Mouse (Mus musculus) hindbrain, embryonic 13.5 days (tissue): ENCODE results near the gene Myo1b. TPM values are rescaled to one million over a fixed set of nuclear protein-coding genes. Genes with fewer than 3 reads are reported as not detected.

Experiments used
- ATAC-seq: fragments of 200-750 bp; cut with Nextera tagmentation; 2 replicates; pipeline ENCODE4 v1.8.0; 2017; ENCODE audit warnings: moderate TSS enrichment; ENCODE audit not compliant: low FRiP score
- H3K27ac ChIP-seq: fragments of 300-500 bp; sonication (generic); 2 replicates; pipeline ENCODE4 v1.5.1; 2015; ENCODE audit warnings: inconsistent platforms, mild to moderate bottlenecking, moderate library complexity
- H3K27me3 ChIP-seq: fragments of 300-500 bp; sonication (generic); 2 replicates; pipeline ENCODE4 v1.6.1; 2015; ENCODE audit warnings: mild to moderate bottlenecking, inconsistent platforms
- H3K36me3 ChIP-seq: fragments of 300-500 bp; sonication (generic); 2 replicates; pipeline ENCODE4 v1.6.1; 2015; ENCODE audit warnings: mild to moderate bottlenecking, inconsistent platforms
- H3K4me1 ChIP-seq: fragments of 300-500 bp; sonication (generic); replicated peaks from 2 replicates; pipeline ENCODE4 v1.6.1; 2015; ENCODE audit warnings: inconsistent platforms
- H3K4me2 ChIP-seq: fragments of 300-500 bp; sonication (generic); 2 replicates; pipeline ENCODE4 v1.6.1; 2015; ENCODE audit warnings: inconsistent platforms, mild to moderate bottlenecking, moderate library complexity
- H3K4me3 ChIP-seq: fragments of 300-500 bp; sonication (generic); 2 replicates; pipeline ENCODE4 v1.5.1; 2015; ENCODE audit warnings: mild to moderate bottlenecking, inconsistent platforms
- H3K9ac ChIP-seq: fragments of 300-500 bp; sonication (generic); 2 replicates; pipeline ENCODE4 v1.6.1; 2015; ENCODE audit warnings: mild to moderate bottlenecking, inconsistent platforms
- H3K9me3 ChIP-seq: fragments of 300-500 bp; sonication (generic); 2 replicates; pipeline ENCODE4 v1.6.1; 2016; ENCODE audit warnings: inconsistent platforms
- WGBS: fragments of 180-500 bp; shearing (Covaris S2); methylation state at CpG from one replicate; pipeline ENCODE4 v1.1.7; 2015; 5-methylcytosine and 5-hydroxymethylcytosine counted together
- polyA plus RNA-seq: library from polyadenylated mRNA; unstranded; fragments of >200 nt; fragmentation: Nextera tagmentation; extraction: Ambion mirVana; gene quantifications from 2 replicates; pipeline ENCODE4 v1.2.1, GENCODE M21; 2015

The Myo1b gene
- polyA plus RNA-seq, 1 experiment from 2014 or later = 78.7 TPM

DNA sequence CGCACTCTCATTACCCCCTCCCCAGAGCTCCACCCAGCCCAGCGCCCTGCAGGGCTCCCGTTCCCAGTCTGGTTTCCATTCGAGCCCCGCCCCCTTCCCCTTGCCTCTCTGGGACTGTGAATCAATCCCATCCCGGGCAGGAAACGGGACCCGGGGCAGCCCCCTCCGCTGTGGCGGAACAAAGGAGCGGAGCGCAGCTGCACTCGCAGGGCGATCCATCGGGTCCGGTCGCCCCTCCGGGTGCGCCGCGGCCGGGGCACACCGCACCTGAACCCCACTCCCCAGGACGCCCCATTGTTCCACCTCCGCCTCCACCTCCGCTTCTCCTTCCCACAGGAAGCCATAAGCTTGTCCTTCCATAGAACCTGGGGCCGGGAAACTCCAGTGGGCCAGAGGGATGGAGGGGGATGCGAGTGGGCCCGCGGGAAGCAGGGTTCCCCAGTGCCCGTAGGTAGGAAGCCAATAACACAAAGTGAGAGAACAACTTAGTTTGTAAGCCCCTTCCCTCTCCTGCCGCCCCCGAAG lies 758 bp downstream of the Myo1b start:
- Histone ChIP-seq H3K9ac (peak overlapping the region; percentile 95), H3K27ac (peak overlapping the region; percentile 93), H3K36me3 (no peaks in the 10 kb centered on the region), H3K4me2 (peak overlapping the region; percentile 61), H3K4me3 (peak overlapping the region; percentile 86), H3K4me1 (peaks cover 42% of the 10 kb centered on the region), H3K9me3 (no peaks in the 10 kb centered on the region), H3K27me3 (no peaks in the 10 kb centered on the region)
- under 1% methylated on average over 33 of the region's 33 CpGs for WGBS
- peak; percentile 84 for ATAC-seq

DNA sequence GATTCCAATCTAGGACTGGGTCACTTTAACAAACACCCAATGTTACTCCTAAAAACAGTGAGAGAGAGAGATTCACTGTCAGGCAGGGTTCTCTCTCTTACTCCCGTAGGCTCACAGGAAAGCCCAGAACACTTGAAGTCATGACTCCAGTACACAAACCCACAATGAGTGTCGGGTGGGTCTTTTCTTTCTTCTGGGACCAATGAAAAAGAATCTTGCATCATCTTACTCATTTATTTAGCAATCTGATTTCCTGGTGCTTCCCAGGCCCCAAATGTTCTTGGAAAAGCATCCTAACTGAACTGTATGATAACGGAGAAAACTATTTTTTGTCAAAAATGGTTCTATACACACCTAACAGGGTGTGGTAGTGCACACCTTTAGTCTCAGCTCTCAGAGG lies 1.8 kb downstream of the Myo1b start:
- peaks cover 53% of the 10 kb centered on the region for H3K4me1 ChIP-seq
- no peak for ATAC-seq
- no peak overlapping the region for H3K9ac ChIP-seq
- no peaks in the 10 kb centered on the region for H3K27me3 ChIP-seq
- no peak overlapping the region for H3K27ac ChIP-seq
- peak overlapping the region; percentile 86; the same call in 1 of the 2 replicates for H3K4me3 ChIP-seq
- H3K4me2 ChIP-seq = peak overlapping the region; percentile 61
- no peaks in the 10 kb centered on the region for H3K36me3 ChIP-seq
- H3K9me3 ChIP-seq = no peaks in the 10 kb centered on the region
- 78% methylated on average over 3 of the region's 3 CpGs for WGBS

DNA sequence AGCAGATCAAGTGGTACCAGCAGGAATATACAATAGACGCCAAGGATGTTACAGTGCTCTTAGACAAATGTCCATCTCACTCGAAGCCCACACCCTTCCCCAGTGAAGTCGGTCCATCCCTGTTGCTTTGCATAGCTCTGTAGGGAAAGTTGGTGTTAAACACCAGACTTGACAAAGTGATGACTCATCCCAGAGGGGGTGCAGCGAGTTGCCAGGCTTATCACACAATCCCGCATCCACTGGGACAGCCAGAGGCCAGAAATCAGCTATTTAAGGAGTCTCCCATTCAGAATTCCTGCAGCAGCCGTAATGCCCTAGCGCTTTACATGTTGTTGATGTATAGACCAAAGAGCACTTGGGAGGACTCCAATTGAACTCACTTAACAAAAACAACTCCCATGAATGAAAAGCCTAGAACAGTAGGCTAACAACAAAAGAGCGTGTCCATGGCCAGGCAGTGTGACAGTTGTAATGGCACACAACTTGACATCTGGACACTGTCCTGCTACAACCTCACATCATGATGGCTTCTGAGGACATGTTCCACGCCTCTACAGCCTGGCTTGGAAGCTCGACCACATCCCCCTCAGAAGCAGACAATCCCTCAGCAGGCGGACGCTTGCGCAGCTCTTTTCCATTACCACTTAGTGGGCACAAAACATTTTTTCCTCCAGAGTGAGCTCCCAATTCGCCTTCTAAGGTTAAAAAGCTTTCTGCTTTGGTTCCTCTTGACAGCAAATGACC lies 2.6 kb downstream of the Myo1b start:
- ATAC-seq = no peak
- WGBS = 56% methylated on average over 14 of the region's 14 CpGs
- no peak overlapping the region; the same call in 1 of the 2 replicates for H3K27ac ChIP-seq
- H3K36me3 ChIP-seq = no peaks in the 10 kb centered on the region
- H3K4me2 ChIP-seq = peak overlapping the region; percentile 61
- no peaks in the 10 kb centered on the region for H3K27me3 ChIP-seq
- 0 out of 2 replicates have a peak overlapping the region, but pooled peaks have one; percentile 19 for H3K9ac ChIP-seq
- H3K9me3 ChIP-seq = no peaks in the 10 kb centered on the region
- H3K4me3 ChIP-seq = peak overlapping the region; percentile 5; the same call in 1 of the 2 replicates
- peaks cover 59% of the 10 kb centered on the region for H3K4me1 ChIP-seq

DNA sequence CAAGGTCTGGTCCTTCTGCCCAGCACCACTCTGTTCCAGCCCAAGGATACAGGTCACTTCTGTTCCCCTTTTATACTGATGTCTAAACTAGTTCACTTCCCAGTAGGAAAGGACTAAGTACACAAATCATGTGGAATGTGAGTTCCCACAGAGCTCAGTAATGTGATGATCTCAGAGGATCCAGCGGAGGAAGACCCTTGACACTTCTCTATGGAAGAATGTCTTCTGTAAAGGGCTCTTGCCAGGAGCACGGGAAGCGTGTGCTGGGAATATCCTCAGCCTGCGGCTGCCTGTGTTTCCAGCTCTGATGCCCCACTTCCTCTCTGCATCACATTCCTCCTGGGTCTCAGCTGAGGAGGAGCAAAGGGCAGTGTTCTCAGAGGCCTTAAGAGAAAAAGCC lies 4.5 kb downstream of the Myo1b start:
- Histone ChIP-seq H3K9ac (no peak overlapping the region), H3K4me1 (peaks cover 72% of the 10 kb centered on the region), H3K27ac (no peak overlapping the region), H3K27me3 (no peaks in the 10 kb centered on the region), H3K36me3 (no peaks in the 10 kb centered on the region), H3K4me2 (no peak overlapping the region), H3K4me3 (no peak overlapping the region), H3K9me3 (no peaks in the 10 kb centered on the region)
- ATAC-seq = no peak
- 64% methylated on average over 4 of the region's 4 CpGs for WGBS

DNA sequence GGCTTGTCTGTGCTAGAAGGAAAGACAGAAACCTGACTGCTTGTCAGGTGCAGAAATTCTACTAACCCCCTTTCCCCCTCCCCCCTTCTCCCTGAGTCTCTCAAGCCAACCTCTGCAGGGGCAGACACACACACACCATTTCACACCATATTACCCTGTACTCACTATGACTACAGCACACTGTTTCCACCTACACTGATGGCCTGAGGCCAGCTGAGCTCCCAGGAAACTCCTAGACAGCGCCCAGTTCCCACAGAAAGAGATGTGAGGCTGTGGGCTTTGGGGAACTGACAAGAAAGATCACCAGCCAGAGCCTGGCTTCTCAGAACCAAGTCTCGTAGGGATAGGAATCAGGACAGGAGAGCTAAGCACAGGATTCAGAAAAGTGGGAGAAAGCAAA lies 6.7 kb downstream of the Myo1b start:
- Histone ChIP-seq H3K27me3 (no peaks in the 10 kb centered on the region), H3K4me1 (peaks cover 60% of the 10 kb centered on the region), H3K36me3 (no peaks in the 10 kb centered on the region), H3K4me3 (no peak overlapping the region), H3K27ac (peak overlapping the region; percentile 49), H3K9ac (0 out of 2 replicates have a peak overlapping the region, but pooled peaks have one; percentile 20), H3K9me3 (no peaks in the 10 kb centered on the region), H3K4me2 (no peak overlapping the region)
- ATAC-seq = peak; percentile 55; the same call in 1 of the 2 replicates
- WGBS = 54% methylated on average over 2 of the region's 2 CpGs

DNA sequence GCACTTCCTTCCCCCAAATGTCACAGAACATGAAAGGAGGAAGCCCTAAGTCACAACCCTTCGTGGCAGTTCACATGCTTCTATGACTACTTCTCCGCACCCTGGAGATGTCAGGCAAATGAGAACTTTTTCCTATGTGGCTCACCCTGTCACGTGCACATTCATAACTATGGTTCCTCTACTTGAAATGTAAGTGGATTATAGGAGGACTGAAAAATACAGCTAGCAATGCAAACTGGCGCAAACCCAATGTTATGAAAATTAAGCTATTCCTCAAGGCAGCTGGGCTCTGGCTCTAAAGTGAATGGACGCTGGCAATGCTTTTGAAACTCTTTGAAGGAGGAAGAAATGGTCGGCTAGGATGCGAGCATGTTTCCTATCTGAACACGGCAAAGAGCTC lies 8.1 kb downstream of the Myo1b start:
- Histone ChIP-seq H3K4me3 (no peak overlapping the region), H3K27ac (no peak overlapping the region; the same call in 1 of the 2 replicates), H3K9ac (no peak overlapping the region), H3K27me3 (no peaks in the 10 kb centered on the region), H3K4me1 (peaks cover 47% of the 10 kb centered on the region), H3K36me3 (no peaks in the 10 kb centered on the region), H3K9me3 (no peaks in the 10 kb centered on the region), H3K4me2 (no peak overlapping the region)
- WGBS = 33% methylated on average over 8 of the region's 8 CpGs
- no peak for ATAC-seq

DNA sequence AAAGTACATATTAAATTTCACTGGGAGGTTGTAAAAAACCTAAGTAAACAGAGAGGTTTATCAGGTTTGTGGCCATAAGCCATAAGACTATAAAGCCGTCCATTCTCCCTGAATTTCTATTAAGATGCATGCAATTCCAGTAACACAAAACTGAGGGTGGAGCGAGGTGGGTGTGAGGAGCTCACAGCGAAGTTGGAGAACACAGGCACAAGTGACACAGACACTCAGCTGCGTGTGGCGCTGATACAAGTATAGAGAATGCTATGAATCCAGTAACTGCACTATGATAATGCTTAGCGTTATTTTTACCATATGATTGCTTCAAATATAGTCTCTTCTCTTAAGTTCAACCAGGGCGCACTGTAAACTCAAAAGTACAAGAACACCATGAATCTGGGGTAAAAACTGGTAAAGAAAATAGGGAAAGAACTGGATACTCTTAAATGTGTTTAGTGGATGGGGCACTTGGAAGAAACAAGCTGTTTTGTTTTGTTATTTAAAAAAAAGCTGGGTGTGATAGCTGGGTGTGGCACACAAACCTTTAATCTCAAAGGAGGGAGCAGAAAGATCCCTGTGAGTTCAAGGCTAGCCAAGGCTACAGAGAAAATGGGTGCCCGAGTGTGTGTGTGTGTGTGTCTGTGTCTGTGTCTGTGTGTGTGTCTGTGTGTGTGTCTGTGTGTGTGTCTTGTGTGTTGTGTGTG lies 9.5 kb downstream of the Myo1b start:
- WGBS = 90% methylated on average over 8 of the region's 8 CpGs
- peaks cover 45% of the 10 kb centered on the region for H3K4me1 ChIP-seq
- no peaks in the 10 kb centered on the region for H3K9me3 ChIP-seq
- no peaks in the 10 kb centered on the region for H3K36me3 ChIP-seq
- H3K27me3 ChIP-seq = no peaks in the 10 kb centered on the region
- no peak overlapping the region for H3K4me3 ChIP-seq
- no peak for ATAC-seq
- H3K27ac ChIP-seq = no peak overlapping the region
- H3K9ac ChIP-seq = no peak overlapping the region
- H3K4me2 ChIP-seq = no peak overlapping the region

DNA sequence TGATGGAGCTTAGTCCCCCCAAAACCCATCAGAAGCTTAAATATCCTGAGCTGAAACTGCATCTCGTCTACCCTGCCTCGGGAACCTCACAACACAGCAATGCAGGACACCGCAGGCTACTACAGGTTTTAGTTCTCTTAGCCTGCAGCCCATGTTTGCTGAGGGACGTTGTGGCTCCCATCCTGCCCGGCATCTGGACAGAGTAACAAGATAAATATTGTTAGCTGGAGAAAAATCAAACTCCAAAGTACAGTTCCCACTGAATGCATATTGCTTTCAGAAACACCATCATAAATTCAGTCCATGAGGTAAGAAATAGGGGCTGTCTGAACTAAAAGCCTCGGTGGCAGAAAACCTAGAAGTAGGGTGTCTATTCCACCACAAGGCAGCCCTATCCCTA lies 10.8 kb downstream of the Myo1b start:
- H3K36me3 ChIP-seq = no peaks in the 10 kb centered on the region
- no peaks in the 10 kb centered on the region for H3K27me3 ChIP-seq
- H3K4me2 ChIP-seq = no peak overlapping the region
- no peak overlapping the region for H3K9ac ChIP-seq
- no peak for ATAC-seq
- WGBS = 87% methylated on average over 6 of the region's 6 CpGs
- peaks cover 32% of the 10 kb centered on the region for H3K4me1 ChIP-seq
- no peak overlapping the region for H3K27ac ChIP-seq
- H3K9me3 ChIP-seq = no peaks in the 10 kb centered on the region
- no peak overlapping the region for H3K4me3 ChIP-seq

DNA sequence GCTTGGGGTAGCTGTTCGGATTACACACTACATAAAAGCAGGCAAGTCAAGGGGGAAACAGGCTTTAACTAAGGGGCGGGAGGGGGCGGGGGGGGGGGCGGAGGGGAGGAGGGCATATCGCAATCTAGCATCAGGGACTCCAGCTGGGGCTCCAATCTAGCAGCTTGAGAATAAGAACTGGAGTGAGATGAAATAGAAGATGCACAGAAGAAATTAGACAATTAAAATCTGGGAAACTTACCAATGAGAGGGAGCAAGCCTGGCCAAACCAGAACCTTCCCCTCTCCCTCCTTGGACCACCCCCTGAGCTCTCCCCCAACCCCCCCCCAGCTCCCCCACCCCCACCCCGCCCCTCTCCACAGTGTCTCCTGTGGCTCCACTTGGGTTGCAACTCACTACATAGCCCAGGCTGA lies 18.7 kb downstream of the Myo1b start:
- no peaks in the 10 kb centered on the region for H3K27me3 ChIP-seq
- no peak overlapping the region for H3K4me2 ChIP-seq
- no peaks in the 10 kb centered on the region for H3K9me3 ChIP-seq
- ATAC-seq = no peak
- H3K4me3 ChIP-seq = no peak overlapping the region
- peaks cover 23% of the 10 kb centered on the region for H3K4me1 ChIP-seq
- H3K36me3 ChIP-seq = no peaks in the 10 kb centered on the region
- 46% methylated on average over 3 of the region's 6 CpGs for WGBS
- no peak overlapping the region for H3K27ac ChIP-seq
- H3K9ac ChIP-seq = no peak overlapping the region

DNA sequence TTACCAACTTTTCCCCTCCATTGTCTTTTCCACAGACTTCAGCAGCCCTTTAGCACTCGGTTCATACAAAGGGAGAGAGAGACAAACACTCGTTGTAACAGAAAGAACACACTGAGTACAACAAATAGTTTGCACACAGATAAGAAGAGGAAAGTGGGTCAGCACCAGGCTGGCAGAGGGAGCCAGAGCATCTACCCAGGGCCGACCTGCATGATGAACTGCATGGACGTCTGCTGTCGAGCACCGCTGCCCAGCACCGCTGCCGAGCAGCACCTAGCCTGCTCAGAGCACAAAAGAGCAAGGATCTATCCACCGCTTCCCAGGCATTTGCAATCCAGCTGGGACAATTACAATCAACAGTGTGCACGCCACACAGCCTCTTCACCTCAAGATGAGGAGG lies 19.9 kb downstream of the Myo1b start:
- Histone ChIP-seq H3K27ac (peak overlapping the region; percentile 24; the same call in 1 of the 2 replicates), H3K36me3 (no peaks in the 10 kb centered on the region), H3K4me1 (peaks cover 26% of the 10 kb centered on the region), H3K4me2 (no peak overlapping the region), H3K27me3 (no peaks in the 10 kb centered on the region), H3K9me3 (no peaks in the 10 kb centered on the region), H3K9ac (peak overlapping the region; percentile 9; the same call in 1 of the 2 replicates), H3K4me3 (no peak overlapping the region)
- WGBS = 33% methylated on average over 10 of the region's 10 CpGs
- 0 out of 2 replicates have a peak, but pooled peaks have one; percentile 29 for ATAC-seq

DNA sequence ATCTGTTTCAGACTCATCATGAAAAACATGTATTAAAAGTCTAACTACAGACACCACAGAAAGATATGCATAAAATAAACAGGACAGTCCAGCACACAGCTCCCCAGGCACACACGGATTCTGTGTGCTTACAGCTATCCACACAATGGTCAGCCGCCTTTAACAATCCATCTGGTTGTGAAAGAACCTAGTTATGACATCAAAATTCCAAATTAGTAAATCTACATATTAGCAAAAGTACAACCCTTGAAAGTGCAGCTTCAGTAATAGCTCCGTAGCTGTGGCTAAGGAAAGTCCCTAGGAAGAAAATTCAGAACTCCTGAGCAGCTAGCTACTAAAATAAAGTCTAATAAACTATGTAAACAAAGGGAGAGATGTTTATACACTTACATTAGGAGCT lies 21.1 kb downstream of the Myo1b start:
- Histone ChIP-seq H3K4me1 (peaks cover 26% of the 10 kb centered on the region), H3K4me2 (no peak overlapping the region), H3K4me3 (no peak overlapping the region), H3K36me3 (no peaks in the 10 kb centered on the region), H3K27me3 (no peaks in the 10 kb centered on the region), H3K9ac (no peak overlapping the region), H3K9me3 (no peaks in the 10 kb centered on the region), H3K27ac (no peak overlapping the region)
- no peak for ATAC-seq
- 81% methylated on average over 3 of the region's 3 CpGs for WGBS

DNA sequence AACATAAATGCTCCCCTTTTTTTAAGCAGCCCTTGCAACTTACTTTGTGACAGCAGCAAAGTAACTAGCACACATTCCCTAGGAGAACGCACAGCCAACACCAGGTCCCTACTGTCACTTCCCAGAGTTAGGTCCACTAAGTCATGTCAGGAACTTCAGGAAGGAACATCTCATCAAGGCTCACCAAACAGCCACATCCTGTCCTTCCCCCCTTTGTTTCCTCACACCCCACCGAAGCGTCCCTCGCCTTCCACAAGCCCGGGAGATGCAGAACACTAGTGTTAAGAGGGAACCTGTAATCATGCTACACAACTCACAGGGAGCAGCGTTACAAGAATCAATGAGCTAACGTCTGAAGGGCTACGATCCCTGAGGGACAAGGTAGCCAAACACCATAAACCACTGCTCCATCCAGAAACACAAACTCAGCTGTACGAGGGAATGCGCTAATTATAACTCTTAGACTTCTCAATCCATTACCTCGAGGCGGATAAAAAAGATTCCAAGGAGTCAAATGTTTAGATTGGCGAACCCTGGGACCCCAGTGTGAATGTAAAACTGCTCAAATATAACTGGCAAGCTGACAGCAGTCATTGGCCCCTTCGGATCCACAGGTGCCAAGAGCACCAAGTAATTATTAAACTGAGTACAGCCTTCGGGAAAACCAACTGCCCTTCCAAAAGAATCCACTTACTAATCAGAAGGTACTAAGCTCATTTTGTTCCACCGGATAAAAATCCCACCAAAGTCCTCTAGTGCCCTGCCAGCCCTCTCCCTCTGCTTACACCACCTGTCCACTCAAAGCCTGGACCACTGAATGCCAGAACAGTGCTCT lies 22.1 kb downstream of the Myo1b start:
- Histone ChIP-seq H3K27ac (no peak overlapping the region), H3K4me1 (peaks cover 30% of the 10 kb centered on the region), H3K27me3 (no peaks in the 10 kb centered on the region), H3K9me3 (no peaks in the 10 kb centered on the region), H3K4me2 (no peak overlapping the region), H3K4me3 (no peak overlapping the region), H3K36me3 (no peaks in the 10 kb centered on the region), H3K9ac (no peak overlapping the region)
- no peak for ATAC-seq
- WGBS = 80% methylated on average over 16 of the region's 16 CpGs
